Mouse (Mus musculus): ENCODE data around the gene Ryr3. TPM values are rescaled to one million over a fixed set of nuclear protein-coding genes. Genes with fewer than 3 reads are reported as not detected.

The Ryr3 gene
- polyA plus RNA-seq, 1 experiment = 5.3 TPM

- Histone ChIP-seq H3K4me2 (ENCODE audit: low read depth) (no peak overlapping the region), H3K79me2 (ENCODE audit: control insufficient read depth, insufficient read depth) (no peaks in the 10 kb centered on the region), H3K36me3 (ENCODE audit: control insufficient read depth, insufficient read depth) (no peaks in the 10 kb centered on the region), H3ac (ENCODE audit: control insufficient read depth, insufficient read length) (no peak overlapping the region), H3K27me3 (ENCODE audit: control insufficient read depth, insufficient read depth, insufficient read length) (no peaks in the 10 kb centered on the region), H3K4me3 (no peak overlapping the region)
- TF ChIP-seq E2F4 (IDR thresholded peaks at IDR 0.05; ENCODE audit: insufficient read depth) = no peak
- no peak for TF ChIP-seq REST (IDR thresholded peaks at IDR 0.05; ENCODE audit: insufficient read depth, insufficient read length)
- TF ChIP-seq SRF (IDR thresholded peaks at IDR 0.05; ENCODE audit: control insufficient read depth, insufficient read length, low read depth) = no peak
- no peak for TF ChIP-seq MAX (IDR thresholded peaks at IDR 0.05; ENCODE audit: low read depth)
- no peak for TF ChIP-seq POLR2AphosphoS2 (IDR thresholded peaks at IDR 0.05; ENCODE audit: insufficient read length, low read depth)
- TF ChIP-seq USF1 (IDR thresholded peaks at IDR 0.05; ENCODE audit: low read depth) = no peak
- no peak for TF ChIP-seq CEBPB (IDR thresholded peaks at IDR 0.05; ENCODE audit: insufficient read depth, poor library complexity, severe bottlenecking)
Measured at GRCm38 (mm10) chr2:112845583-112846512, 371.0 kb downstream of the Ryr3 start.

GRCm38 (mm10) chr2:112842877-112843276, 374.0 kb downstream of the Ryr3 start:
- H3ac ChIP-seq (ENCODE audit: control insufficient read depth, insufficient read length) = no peak overlapping the region
- no peak overlapping the region for H3K4me2 ChIP-seq (ENCODE audit: low read depth)
- no peaks in the 10 kb centered on the region for H3K79me2 ChIP-seq (ENCODE audit: control insufficient read depth, insufficient read depth)
- peak; percentile 50 for TF ChIP-seq REST (IDR thresholded peaks at IDR 0.05; ENCODE audit: insufficient read depth, insufficient read length)
- no peak for TF ChIP-seq CEBPB (IDR thresholded peaks at IDR 0.05; ENCODE audit: insufficient read depth, poor library complexity, severe bottlenecking)
- peaks cover 3% of the 10 kb centered on the region for H3K36me3 ChIP-seq (ENCODE audit: control insufficient read depth, insufficient read depth)
- no peak overlapping the region for H3K4me3 ChIP-seq
- no peaks in the 10 kb centered on the region for H3K27me3 ChIP-seq (ENCODE audit: control insufficient read depth, insufficient read depth, insufficient read length)

GRCm38 (mm10) chr2:112831423-112832305, 385.2 kb downstream of the Ryr3 start:
- H3K4me2 ChIP-seq (ENCODE audit: low read depth) = no peak overlapping the region
- H3K27me3 ChIP-seq (ENCODE audit: control insufficient read depth, insufficient read depth, insufficient read length) = no peaks in the 10 kb centered on the region
- no peak overlapping the region for H3K4me3 ChIP-seq
- no peak for TF ChIP-seq MYOG (IDR thresholded peaks at IDR 0.05; ENCODE audit: control insufficient read depth in 1 of 3, insufficient read depth in 1 of 3, insufficient read length in 2 of 3, low read depth in 2 of 3)
- H3K36me3 ChIP-seq (ENCODE audit: control insufficient read depth, insufficient read depth) = no peaks in the 10 kb centered on the region
- no peak overlapping the region for H3ac ChIP-seq (ENCODE audit: control insufficient read depth, insufficient read length)
- H3K79me2 ChIP-seq (ENCODE audit: control insufficient read depth, insufficient read depth) = no peaks in the 10 kb centered on the region

- Histone ChIP-seq H3K79me2 (ENCODE audit: control insufficient read depth, insufficient read depth) (no peaks in the 10 kb centered on the region), H3ac (ENCODE audit: control insufficient read depth, insufficient read length) (no peak overlapping the region), H3K36me3 (ENCODE audit: control insufficient read depth, insufficient read depth) (no peaks in the 10 kb centered on the region), H3K27me3 (ENCODE audit: control insufficient read depth, insufficient read depth, insufficient read length) (no peaks in the 10 kb centered on the region), H3K4me3 (no peak overlapping the region), H3K4me2 (ENCODE audit: low read depth) (no peak overlapping the region)
- TF ChIP-seq POLR2AphosphoS2 (IDR thresholded peaks at IDR 0.05; ENCODE audit: insufficient read length, low read depth) = no peak
- TF ChIP-seq SRF (IDR thresholded peaks at IDR 0.05; ENCODE audit: control insufficient read depth, insufficient read length, low read depth) = no peak
- TF ChIP-seq MAX (IDR thresholded peaks at IDR 0.05; ENCODE audit: low read depth) = no peak
- no peak for TF ChIP-seq POLR2A (IDR thresholded peaks at IDR 0.05; ENCODE audit: insufficient read length, low read depth)
- TF ChIP-seq TCF3 (IDR thresholded peaks at IDR 0.05; ENCODE audit: insufficient read length, low read depth) = no peak
- TF ChIP-seq USF1 (IDR thresholded peaks at IDR 0.05; ENCODE audit: low read depth) = no peak
- no peak for TF ChIP-seq MYOG (IDR thresholded peaks at IDR 0.05; ENCODE audit: control insufficient read depth in 1 of 3, insufficient read depth in 1 of 3, insufficient read length in 2 of 3, low read depth in 2 of 3)
- TF ChIP-seq REST (IDR thresholded peaks at IDR 0.05; ENCODE audit: insufficient read depth, insufficient read length) = no peak
- no peak for TF ChIP-seq E2F4 (IDR thresholded peaks at IDR 0.05; ENCODE audit: insufficient read depth)
- TF ChIP-seq MYOD1 (IDR thresholded peaks at IDR 0.05; ENCODE audit: control insufficient read depth in 1 of 3, insufficient read length in 2 of 3, low read depth in 2 of 3) = no peak
Measured at GRCm38 (mm10) chr2:112826571-112826970, 390.3 kb downstream of the Ryr3 start.

- Histone ChIP-seq H3K36me3 (ENCODE audit: control insufficient read depth, insufficient read depth) (no peaks in the 10 kb centered on the region), H3K4me3 (no peak overlapping the region), H3ac (ENCODE audit: control insufficient read depth, insufficient read length) (no peak overlapping the region), H3K4me2 (ENCODE audit: low read depth) (no peak overlapping the region), H3K27me3 (ENCODE audit: control insufficient read depth, insufficient read depth, insufficient read length) (no peaks in the 10 kb centered on the region), H3K79me2 (ENCODE audit: control insufficient read depth, insufficient read depth) (no peaks in the 10 kb centered on the region)
- TF ChIP-seq MYOD1 (IDR thresholded peaks at IDR 0.05; ENCODE audit: control insufficient read depth in 1 of 3, insufficient read length in 2 of 3, low read depth in 2 of 3) (no peak), POLR2AphosphoS2 (IDR thresholded peaks at IDR 0.05; ENCODE audit: insufficient read length, low read depth) (no peak), E2F4 (IDR thresholded peaks at IDR 0.05; ENCODE audit: insufficient read depth) (no peak), SRF (IDR thresholded peaks at IDR 0.05; ENCODE audit: control insufficient read depth, insufficient read length, low read depth) (no peak), USF1 (IDR thresholded peaks at IDR 0.05; ENCODE audit: low read depth) (no peak), MYOG (IDR thresholded peaks at IDR 0.05; ENCODE audit: control insufficient read depth in 1 of 3, insufficient read depth in 1 of 3, insufficient read length in 2 of 3, low read depth in 2 of 3) (no peak), TCF3 (IDR thresholded peaks at IDR 0.05; ENCODE audit: insufficient read length, low read depth) (no peak), TCF12 (IDR thresholded peaks at IDR 0.05; ENCODE audit: insufficient read depth, poor library complexity, severe bottlenecking) (no peak), REST (IDR thresholded peaks at IDR 0.05; ENCODE audit: insufficient read depth, insufficient read length) (no peak), CEBPB (IDR thresholded peaks at IDR 0.05; ENCODE audit: insufficient read depth, poor library complexity, severe bottlenecking) (no peak), MAX (IDR thresholded peaks at IDR 0.05; ENCODE audit: low read depth) (no peak), POLR2A (IDR thresholded peaks at IDR 0.05; ENCODE audit: insufficient read length, low read depth) (no peak)
Measured at GRCm38 (mm10) chr2:112822721-112823120, 394.2 kb downstream of the Ryr3 start.

Measured in myocyte (in vitro differentiated cells).